Mouse (Mus musculus) brain, embryonic 14.5 days (tissue): ENCODE measurements at regions not wholly inside any gene's neighbourhood (a gene's known extent, or its start where the extent isn't known, plus 50 kb on each side); places are given as distances from the start of the nearest gene placed in this dataset.

ENCODE experiments used
- CTCF ChIP-seq: fragments of 200-500 bp; IDR thresholded peaks from 2 replicates; pipeline ENCODE4 v1.5.1; 2012; ENCODE audit warnings: inconsistent platforms, mild to moderate bottlenecking, moderate library complexity, borderline replicate concordance; ENCODE audit not compliant: insufficient read depth, insufficient read length; ENCODE audit errors: extremely low read depth
- POLR2A ChIP-seq: fragments of 200-500 bp; IDR thresholded peaks from 2 replicates; pipeline ENCODE4 v1.6.1; 2012; ENCODE audit warnings: mild to moderate bottlenecking, inconsistent platforms, borderline replicate concordance; ENCODE audit not compliant: poor library complexity, insufficient read depth, insufficient read length, severe bottlenecking; ENCODE audit errors: extremely low read depth

GRCm38 (mm10) chr1:76866304-76866968 lies 648.5 kb downstream of the Epha4 start:
- TF ChIP-seq POLR2A, result no peak
- TF ChIP-seq CTCF, result no peak
